Mouse (Mus musculus) gastrocnemius, adult 18-20 months (tissue): ENCODE results near the gene 4931429L15Rik. TPM values are rescaled to one million over a fixed set of nuclear protein-coding genes. Genes with fewer than 3 reads are reported as not detected.

Experiments used
- DNase-seq: peaks from one replicate; pipeline ENCODE4 v3.0.0; 2021; ENCODE audit warnings: low spot score
- total RNA-seq, 2 experiments: library from RNA; stranded (reverse); gene quantifications; 2 replicates each; pipeline ENCODE4 v1.2.3; 2021

4931429L15Rik gene
- total RNA-seq, 2 experiments from 2014 or later: not detected

GRCm38 (mm10) chr9:46328572-46329249, 8.9 kb upstream of the 4931429L15Rik start:
- DNase-seq: no peak

- DNase-seq: no peak
These were observed 8.2 kb upstream of the 4931429L15Rik start for GRCm38 (mm10) chr9:46327706-46328571.

GRCm38 (mm10) chr9:46326694-46327405, 7.1 kb upstream of the 4931429L15Rik start:
- DNase-seq: no peak

GRCm38 (mm10) chr9:46320461-46320860, 675 bp upstream of the 4931429L15Rik start:
- DNase-seq: no peak

GRCm38 (mm10) chr9:46317957-46318356, 1.8 kb downstream of the 4931429L15Rik start:
- no peak for DNase-seq

- DNase-seq: no peak
These were observed 2.9 kb downstream of the 4931429L15Rik start for GRCm38 (mm10) chr9:46316909-46317308.

- DNase-seq: no peak
These were observed 3.4 kb downstream of the 4931429L15Rik start for GRCm38 (mm10) chr9:46316388-46316787.

GRCm38 (mm10) chr9:46315807-46316365, 3.9 kb downstream of the 4931429L15Rik start:
- DNase-seq: no peak

GRCm38 (mm10) chr9:46314921-46315320, 4.9 kb downstream of the 4931429L15Rik start:
- DNase-seq: no peak

GRCm38 (mm10) chr9:46314507-46314906, 5.3 kb downstream of the 4931429L15Rik start:
- peak; percentile 62 for DNase-seq

GRCm38 (mm10) chr9:46309121-46309520, 10.7 kb downstream of the 4931429L15Rik start:
- no peak for DNase-seq

GRCm38 (mm10) chr9:46302142-46302541, 17.6 kb downstream of the 4931429L15Rik start:
- DNase-seq: peak; percentile 38

- no peak for DNase-seq
These were observed 21.4 kb downstream of the 4931429L15Rik start for GRCm38 (mm10) chr9:46298381-46298780.

GRCm38 (mm10) chr9:46282631-46283436, 37.0 kb downstream of the 4931429L15Rik start, which contains the start of gene Bud13:
TSS of gene Bud13 (plus strand) at chr9:46283008.
- DNase-seq: peak; percentile 96

GRCm38 (mm10) chr9:46274494-46274893, 45.3 kb downstream of the 4931429L15Rik start:
- no peak for DNase-seq

GRCm38 (mm10) chr9:46272677-46273454, 46.9 kb downstream of the 4931429L15Rik start, which contains the start of gene Zpr1:
TSS of gene Zpr1 (plus strand) at chr9:46273064.
- peak; percentile 89 for DNase-seq

GRCm38 (mm10) chr9:46272070-46272469, 47.7 kb downstream of the 4931429L15Rik start:
- no peak for DNase-seq

- DNase-seq: no peak
These were observed 49.0 kb downstream of the 4931429L15Rik start for GRCm38 (mm10) chr9:46270782-46271181.

- DNase-seq: no peak
These were observed 50.7 kb downstream of the 4931429L15Rik start for GRCm38 (mm10) chr9:46269125-46269524.
